Mouse (Mus musculus) heart, postnatal 0 days (tissue): Measurements from ENCODE around the gene Med24. TPM values are rescaled to one million over a fixed set of nuclear protein-coding genes. Genes with fewer than 3 reads are reported as not detected.

Experiments used
- ATAC-seq: fragments of 200-750 bp; cut with Nextera tagmentation; 2 replicates; pipeline ENCODE4 v1.8.0; 2017; ENCODE audit warnings: low read depth, moderate number of reproducible peaks, moderate library complexity; ENCODE audit not compliant: insufficient read depth
- DNase-seq: peaks from one replicate; pipeline ENCODE4 v3.0.0-alpha.2; 2016; ENCODE audit warnings: low spot score
- H3K27ac ChIP-seq: fragments of 300-500 bp; sonication (generic); 2 replicates; pipeline ENCODE4 v1.5.1; 2014; ENCODE audit warnings: low read depth, mild to moderate bottlenecking
- H3K27me3 ChIP-seq: fragments of 300-500 bp; sonication (generic); 2 replicates; pipeline ENCODE4 v1.6.1; 2014; ENCODE audit warnings: low read length, mixed read lengths; ENCODE audit not compliant: control insufficient read depth, insufficient read depth
- H3K36me3 ChIP-seq: fragments of 300-500 bp; sonication (generic); replicated peaks from 2 replicates; pipeline ENCODE4 v1.6.1; 2014; ENCODE audit warnings: low read length, mixed read lengths; ENCODE audit not compliant: control insufficient read depth, insufficient read depth
- H3K4me1 ChIP-seq: fragments of 300-500 bp; sonication (generic); 2 replicates; pipeline ENCODE4 v1.6.1; 2014; ENCODE audit warnings: antibody characterized with exemption; ENCODE audit not compliant: control insufficient read depth, insufficient read depth
- H3K4me2 ChIP-seq: fragments of 300-500 bp; sonication (generic); 2 replicates; pipeline ENCODE4 v1.6.1; 2014; ENCODE audit warnings: low read depth, mild to moderate bottlenecking, low read length, moderate library complexity
- H3K4me3 ChIP-seq: fragments of 300-500 bp; sonication (generic); 2 replicates; pipeline ENCODE4 v1.5.1; 2014; ENCODE audit warnings: low read depth, low read length
- H3K9ac ChIP-seq: fragments of 300-500 bp; sonication (generic); replicated peaks from 2 replicates; pipeline ENCODE4 v1.6.1; 2014; ENCODE audit warnings: low read depth, low read length, mixed read lengths
- H3K9me3 ChIP-seq: fragments of 300-500 bp; sonication (generic); replicated peaks from 2 replicates; pipeline ENCODE4 v1.6.1; 2016; ENCODE audit warnings: low read length; ENCODE audit not compliant: control insufficient read depth
- CTCF ChIP-seq: IDR thresholded peaks from 2 replicates; pipeline ENCODE4 v1.5.1; 2016; ENCODE audit warnings: antibody characterized with exemption, control low read depth, low read depth
- EP300 ChIP-seq: IDR thresholded peaks from 2 replicates; pipeline ENCODE4 v1.6.1; 2016; ENCODE audit warnings: antibody characterized with exemption, low read depth
- WGBS: fragments of 180-500 bp; shearing (Covaris S2); extraction: QIAGEN DNeasy Blood & Tissue Kit; methylation state at CpG from one replicate; pipeline ENCODE4 v1.1.7; 2014; 5-methylcytosine and 5-hydroxymethylcytosine counted together
- polyA plus RNA-seq: library from polyadenylated mRNA; unstranded; fragments of >200 nt; fragmentation: Nextera tagmentation; extraction: Ambion mirVana; gene quantifications from 2 replicates; pipeline ENCODE4 v1.2.1, GENCODE M21; 2015
- total RNA-seq: library from RNA; depleted of rRNA; stranded (reverse); fragments of >200 nt; gene quantifications from 2 replicates; pipeline ENCODE4 v1.2.3, GENCODE M21; 2014; ENCODE audit warnings: low replicate concordance

Med24 gene
- total and polyA plus RNA-seq, 2 experiments from 2014 or later, result 23.3 to 48.0 TPM

DNA sequence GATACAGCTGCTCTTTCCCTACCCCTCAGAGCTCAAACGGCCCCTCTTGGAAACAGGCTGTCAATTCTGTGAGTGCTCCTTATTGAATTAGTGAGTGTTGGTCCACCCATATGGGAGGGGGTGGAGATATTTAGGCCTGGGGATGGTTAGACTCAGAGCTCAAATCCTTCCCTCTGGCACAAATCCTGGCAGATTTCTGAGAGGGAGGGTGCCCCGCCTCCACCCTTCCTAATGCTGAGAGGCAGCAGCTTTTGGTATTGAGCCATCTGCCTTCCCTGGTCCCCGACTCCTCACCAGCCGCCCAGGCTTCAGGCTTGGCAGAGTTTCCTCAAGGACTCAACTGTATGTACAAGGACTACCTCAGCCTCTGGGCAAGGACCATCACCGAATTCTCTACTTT lies 1.9 kb upstream of the Med24 start:
- Histone ChIP-seq H3K9ac (no peak overlapping the region), H3K4me1 (peaks cover 6% of the 10 kb centered on the region), H3K27me3 (no peaks in the 10 kb centered on the region), H3K36me3 (peaks cover 14% of the 10 kb centered on the region), H3K27ac (0 out of 2 replicates have a peak overlapping the region, but pooled peaks have one; percentile 9), H3K4me2 (no peak overlapping the region), H3K4me3 (no peak overlapping the region), H3K9me3 (peaks cover 4% of the 10 kb centered on the region; the same call in 1 of the 2 replicates)
- DNase-seq, result no peak
- TF ChIP-seq EP300, result no peak
- TF ChIP-seq CTCF, result no peak
- WGBS, result 45% methylated on average over 5 of the region's 5 CpGs
- no peak for ATAC-seq

DNA sequence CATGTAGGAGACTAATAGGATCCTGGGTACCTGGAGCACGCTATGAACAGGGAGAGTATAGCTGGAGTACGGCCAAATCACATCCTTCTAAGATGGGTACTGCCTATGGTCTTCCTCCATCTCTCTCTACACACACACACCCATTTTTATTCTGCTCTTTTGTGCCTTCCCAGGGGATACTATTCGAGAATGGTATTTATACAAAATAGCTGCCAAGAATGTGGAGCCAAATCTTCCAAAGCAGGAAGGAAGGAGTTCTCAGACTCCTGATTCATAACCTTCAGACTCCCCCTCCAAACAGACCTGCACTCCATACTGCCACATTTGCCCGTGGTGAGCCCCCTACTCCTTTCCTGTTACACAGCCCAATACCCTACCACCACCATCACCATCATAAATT lies 1.5 kb upstream of the Med24 start:
- Histone ChIP-seq H3K27ac (0 out of 2 replicates have a peak overlapping the region, but pooled peaks have one; percentile 9), H3K36me3 (peaks cover 14% of the 10 kb centered on the region), H3K4me1 (peaks cover 6% of the 10 kb centered on the region), H3K9ac (no peak overlapping the region), H3K27me3 (no peaks in the 10 kb centered on the region), H3K4me2 (no peak overlapping the region), H3K9me3 (peaks cover 4% of the 10 kb centered on the region; the same call in 1 of the 2 replicates), H3K4me3 (no peak overlapping the region)
- WGBS, result 43% methylated on average over 4 of the region's 4 CpGs
- ATAC-seq (no peak), DNase-seq (no peak)
- TF ChIP-seq EP300, result no peak
- no peak for TF ChIP-seq CTCF

DNA sequence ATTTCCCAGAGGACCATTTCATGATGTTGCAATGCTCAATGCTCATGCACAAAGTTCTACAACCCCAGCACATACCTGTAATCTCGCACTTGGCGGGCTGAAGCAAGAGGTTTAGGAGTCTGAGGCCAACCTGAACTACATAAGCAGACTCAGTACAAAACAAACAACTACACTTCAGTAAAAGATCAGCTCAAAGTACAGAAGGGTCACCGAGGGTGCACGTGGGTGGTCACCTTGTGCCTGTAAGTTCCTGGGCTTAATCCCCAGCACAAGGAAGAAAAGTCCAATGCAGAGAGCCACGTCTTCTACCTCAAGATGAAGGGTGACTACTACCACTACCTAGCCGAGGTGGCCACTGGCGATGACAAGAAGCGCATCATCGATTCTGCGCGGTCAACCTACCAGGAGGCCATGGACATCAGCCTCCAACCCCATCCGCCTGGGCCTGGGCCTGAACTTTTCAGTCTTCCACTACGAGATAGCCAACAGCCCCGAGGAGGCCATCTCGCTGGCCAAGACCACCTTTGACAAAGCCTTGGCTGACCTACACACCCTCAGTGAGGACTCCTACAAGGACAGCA lies 3.2 kb downstream of the Med24 start:
- Histone ChIP-seq H3K4me3 (no peak overlapping the region), H3K27me3 (no peaks in the 10 kb centered on the region), H3K9ac (no peak overlapping the region), H3K4me2 (no peak overlapping the region), H3K27ac (no peak overlapping the region), H3K4me1 (peaks cover 14% of the 10 kb centered on the region), H3K36me3 (peaks cover 14% of the 10 kb centered on the region), H3K9me3 (no peaks in the 10 kb centered on the region)
- DNase-seq, result no peak
- TF ChIP-seq CTCF, result no peak
- no peak for TF ChIP-seq EP300
- WGBS, result 93% methylated on average over 15 of the region's 15 CpGs
- no peak for ATAC-seq

DNA sequence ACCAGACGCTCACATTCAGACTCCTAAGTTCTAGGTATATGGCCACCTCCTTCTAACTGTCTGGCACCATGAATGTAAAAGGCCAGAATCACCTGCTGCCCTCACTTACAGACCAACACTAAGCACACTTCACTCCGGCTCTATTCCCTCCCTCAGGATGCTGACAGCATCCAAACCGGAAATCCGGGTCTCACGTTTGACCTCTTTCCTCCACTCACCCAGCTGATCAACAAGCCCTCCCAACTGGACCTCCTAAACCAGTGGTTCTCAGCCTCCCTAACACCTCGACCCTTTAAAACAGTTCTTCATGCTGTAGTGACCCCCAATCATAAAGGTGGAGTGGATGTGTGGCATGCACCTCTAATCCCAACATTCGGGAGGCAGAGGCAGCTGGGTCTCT lies 6.1 kb downstream of the Med24 start:
- H3K4me2 ChIP-seq, result no peak overlapping the region
- ATAC-seq, result no peak

DNA sequence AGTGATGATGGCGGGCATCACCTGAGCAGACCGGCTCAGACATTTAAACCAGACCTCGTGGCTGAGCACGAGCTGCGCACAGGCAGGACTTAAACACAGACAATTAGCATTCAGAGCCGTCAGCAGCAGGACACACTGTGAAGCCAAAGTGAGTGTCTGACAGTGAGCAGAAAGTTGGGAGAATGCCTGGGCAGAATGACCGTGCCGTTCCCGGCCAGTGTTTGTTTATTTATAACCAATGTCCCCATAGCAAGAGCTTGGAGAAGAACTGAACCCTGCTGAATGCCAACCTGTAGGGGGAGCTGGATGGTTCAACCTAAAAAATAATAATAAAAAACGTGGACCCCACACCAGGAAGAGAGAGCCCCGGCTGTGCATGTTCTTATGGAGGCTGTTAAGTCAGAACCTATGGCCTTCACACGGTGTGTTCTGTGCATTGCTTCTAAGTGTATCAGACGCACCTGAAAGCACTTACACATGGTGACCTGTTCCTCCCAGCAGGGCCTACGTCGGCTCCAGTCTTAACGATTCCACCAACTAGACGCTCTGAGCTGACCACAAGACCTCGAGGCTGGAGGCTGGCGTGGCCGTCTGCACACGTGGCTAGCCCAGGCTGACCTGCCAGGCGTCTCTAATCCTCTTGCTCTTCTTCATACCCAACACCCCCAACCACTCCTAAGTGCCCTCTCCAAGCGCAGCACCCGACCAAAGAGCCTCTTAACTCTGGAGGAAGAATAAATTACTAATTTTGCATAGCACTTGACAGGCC lies 7.6 kb downstream of the Med24 start:
- H3K36me3 ChIP-seq, result peaks cover 7% of the 10 kb centered on the region; the same call in 1 of the 2 replicates
- no peak overlapping the region for H3K4me2 ChIP-seq
- ATAC-seq (peak; percentile 90), DNase-seq (peak; percentile 95)
- 0 out of 2 replicates have a peak overlapping the region, but pooled peaks have one; percentile 18 for H3K9ac ChIP-seq
- H3K27me3 ChIP-seq, result no peaks in the 10 kb centered on the region
- peak; percentile 86 for TF ChIP-seq EP300
- TF ChIP-seq CTCF, result peak; percentile 63
- no peak overlapping the region for H3K4me3 ChIP-seq
- H3K4me1 ChIP-seq, result peaks cover 17% of the 10 kb centered on the region; the same call in 1 of the 2 replicates
- no peaks in the 10 kb centered on the region for H3K9me3 ChIP-seq
- peak overlapping the region; percentile 90 for H3K27ac ChIP-seq
- 31% methylated on average over 24 of the region's 24 CpGs for WGBS

More for the DNA sequence above, 6.1 kb downstream of the Med24 start:
- Histone ChIP-seq H3K4me1 (peaks cover 17% of the 10 kb centered on the region; the same call in 1 of the 2 replicates), H3K9me3 (no peaks in the 10 kb centered on the region), H3K27me3 (no peaks in the 10 kb centered on the region), H3K36me3 (peaks cover 14% of the 10 kb centered on the region), H3K4me3 (no peak overlapping the region), H3K9ac (no peak overlapping the region), H3K27ac (no peak overlapping the region)
- no peak for DNase-seq
- WGBS, result 67% methylated on average over 7 of the region's 7 CpGs
- no peak for TF ChIP-seq EP300
- TF ChIP-seq CTCF, result no peak
